Mouse (Mus musculus): ENCODE measurements around the gene Esrrg.

DNA sequence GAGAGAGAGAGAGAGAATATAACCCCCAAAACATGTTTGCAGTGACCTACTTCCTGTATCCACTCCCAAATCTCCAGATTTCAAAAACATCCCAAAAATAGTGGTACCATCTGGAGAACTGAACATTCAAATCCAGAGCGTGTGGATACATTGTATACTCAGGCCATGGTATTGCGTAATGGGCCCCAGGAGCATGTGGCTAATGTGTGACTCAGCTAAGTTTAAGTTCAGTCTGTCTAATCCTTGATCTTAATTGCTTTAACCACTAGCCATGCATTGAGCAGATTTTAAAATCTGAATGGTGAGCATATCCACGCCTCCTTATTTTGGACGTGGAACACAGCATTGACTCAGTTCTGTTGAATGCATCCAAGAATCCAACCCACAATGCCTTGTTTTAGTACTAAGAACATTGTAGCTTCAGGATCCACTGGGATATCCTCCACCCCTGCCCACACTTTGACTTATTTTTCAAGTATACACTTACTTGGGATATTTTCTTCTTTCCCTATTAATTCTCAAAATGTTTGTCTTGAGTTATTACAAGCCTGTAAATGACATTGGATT, 612.7 kb downstream of the Esrrg start:
- TF ChIP-seq POLR2A (IDR thresholded peaks at IDR 0.05; ENCODE audit: extremely low read depth, insufficient read depth, low read length) (no peak), CTCF (IDR thresholded peaks at IDR 0.05; ENCODE audit: low read depth, low read length) (no peak)

Data from liver, adult 2 months (tissue).